Mouse (Mus musculus) T-cell, adult 2 months (primary cell): Measurements from ENCODE around the gene Mrpl23.

Experiments used
- DNase-seq: peaks from one replicate; pipeline ENCODE4 v3.0.0; 2022; ENCODE audit warnings: low spot score

Gene Mrpl23

DNA sequence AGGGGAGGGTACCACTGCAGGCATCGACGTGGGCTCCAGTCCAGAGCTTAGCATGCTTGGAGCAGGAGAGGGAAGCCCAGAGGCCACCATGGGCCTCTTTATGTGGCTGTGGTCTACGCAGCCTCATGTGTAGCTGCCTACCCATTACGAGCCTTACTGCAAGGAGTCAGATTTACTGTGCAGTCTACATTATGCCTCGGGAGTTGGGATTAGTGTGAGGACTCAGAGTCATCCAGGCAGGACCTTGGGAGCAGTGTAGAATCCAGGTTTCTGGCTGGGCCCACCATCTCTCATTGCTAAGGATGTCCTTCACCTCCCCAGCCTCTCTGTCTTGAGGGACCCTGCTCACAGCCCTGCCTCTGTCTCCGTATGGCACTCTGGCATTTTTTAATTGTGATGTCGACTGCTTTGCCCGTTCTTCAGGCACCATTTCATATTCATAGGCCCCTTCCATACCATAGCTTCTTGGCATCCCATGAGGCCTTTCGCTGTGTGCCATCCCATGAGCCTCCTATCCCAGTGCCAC is 42.4 kb downstream of the Mrpl23 start:
- no peak for DNase-seq

DNA sequence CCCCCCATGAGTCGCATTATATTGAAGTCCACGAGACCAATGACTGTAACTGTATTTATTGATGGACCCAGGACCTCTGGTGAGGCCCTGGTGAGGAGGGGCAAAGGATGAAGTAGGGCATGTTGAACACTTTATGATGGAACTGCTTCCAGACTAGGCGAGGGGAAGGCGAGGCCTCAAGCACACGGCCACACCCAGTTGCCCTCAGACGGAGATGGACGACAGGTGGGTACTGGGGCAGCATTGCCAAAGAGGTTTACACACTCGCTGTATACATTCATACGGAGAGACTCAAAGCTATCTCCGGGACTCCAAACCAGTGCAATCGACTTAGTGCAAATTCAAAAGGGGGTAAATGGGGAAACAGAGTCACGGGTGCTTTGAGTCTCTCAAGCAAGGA is 43.0 kb downstream of the Mrpl23 start:
- DNase-seq = no peak

- no peak for DNase-seq
These were observed 43.5 kb downstream of the Mrpl23 start for GRCm38 (mm10) chr7:142575971-142576370.

GRCm38 (mm10) chr7:142576472-142577326 is 44.2 kb downstream of the Mrpl23 start:
- no peak for DNase-seq

DNA sequence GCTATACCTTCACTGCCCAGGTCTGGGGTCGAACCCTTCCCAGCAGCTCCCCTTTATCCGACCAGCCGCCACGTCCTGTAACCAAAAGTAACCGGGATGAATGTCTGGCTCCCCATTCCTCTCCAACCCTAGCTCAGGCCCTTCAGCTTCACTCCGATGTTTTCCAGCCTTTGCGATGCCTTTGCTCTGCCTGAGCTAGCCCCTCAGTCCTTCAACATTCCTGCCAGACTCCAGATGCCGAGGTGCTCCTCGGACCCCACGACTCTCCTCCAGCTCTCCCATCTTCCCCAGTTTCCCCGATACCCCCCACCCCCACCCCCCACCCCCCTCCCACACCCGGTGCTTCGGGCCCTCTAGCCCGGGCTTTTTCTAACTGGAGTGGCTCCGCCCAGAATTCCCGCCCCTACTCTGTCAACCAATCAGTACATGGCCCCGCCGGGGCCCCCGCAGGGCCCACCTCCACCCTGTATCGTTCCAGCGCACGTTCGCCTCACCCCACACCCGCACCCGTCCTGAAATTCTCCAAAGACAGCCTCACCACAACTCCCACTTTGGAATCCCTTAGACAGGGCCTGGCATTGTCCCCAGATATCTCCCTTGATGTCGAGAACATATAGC is 45.4 kb downstream of the Mrpl23 start:
- no peak for DNase-seq

- DNase-seq = no peak
These were observed 46.6 kb downstream of the Mrpl23 start for GRCm38 (mm10) chr7:142579069-142579468.

DNA sequence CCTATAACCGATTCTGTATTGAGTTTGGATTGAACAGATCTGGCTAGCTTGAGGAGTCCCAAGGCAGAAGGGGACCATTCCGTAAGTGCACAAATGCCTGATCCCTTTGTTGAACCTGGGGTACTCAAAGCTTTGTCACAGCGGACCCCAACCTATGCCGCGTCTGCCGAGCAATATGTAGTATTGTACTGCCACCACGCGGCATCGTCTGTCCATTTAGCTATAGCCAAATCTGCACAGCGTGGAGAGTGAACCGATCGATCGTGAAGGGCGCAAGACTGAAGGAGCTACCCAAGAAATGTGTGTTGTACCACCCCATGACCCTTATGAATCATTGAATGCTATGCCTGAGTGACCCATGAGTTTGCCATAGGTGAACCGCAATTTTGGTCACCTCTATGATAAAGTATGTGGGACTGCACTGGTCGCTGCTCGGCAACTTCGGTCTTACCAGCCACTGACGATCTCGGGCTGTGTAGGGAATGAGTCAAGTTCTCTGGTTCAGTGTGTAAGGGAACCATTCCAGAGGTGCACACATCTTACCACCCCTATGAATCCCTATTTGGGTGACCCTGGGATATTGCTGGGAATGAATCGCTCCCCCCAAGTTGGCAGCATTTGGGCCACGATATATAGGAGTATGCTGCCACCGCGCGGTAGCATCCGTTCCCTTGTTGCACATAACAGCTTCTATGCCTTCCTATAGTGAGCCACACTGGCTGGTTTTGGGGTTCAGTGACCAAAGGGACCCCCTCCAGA is 47.8 kb downstream of the Mrpl23 start:
- DNase-seq = peak; percentile 18

DNA sequence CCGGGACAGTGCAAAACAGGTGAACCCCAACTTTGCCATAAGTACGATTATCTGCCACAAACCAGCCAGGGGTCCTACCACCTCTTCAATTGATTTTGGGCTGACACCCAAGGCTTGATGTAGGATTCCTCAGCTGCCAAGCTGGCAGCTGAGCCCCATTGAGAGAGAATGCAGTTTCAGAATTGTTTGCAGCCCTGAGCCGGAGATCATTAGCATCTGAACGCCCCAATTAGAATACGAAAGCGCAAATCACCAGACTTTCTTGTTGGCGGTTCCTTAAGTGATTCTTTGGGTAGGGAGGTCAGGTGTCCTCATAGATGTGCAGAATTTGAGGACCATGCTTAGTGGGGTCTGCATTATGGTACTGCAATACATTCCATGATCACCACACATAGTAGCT is 48.7 kb downstream of the Mrpl23 start:
- DNase-seq = no peak

GRCm38 (mm10) chr7:142581656-142582228 is 49.3 kb downstream of the Mrpl23 start:
- DNase-seq = peak; percentile 16

- no peak for DNase-seq
These were observed 52.4 kb downstream of the Mrpl23 start for GRCm38 (mm10) chr7:142584882-142585281.

GRCm38 (mm10) chr7:142585890-142586289 is 53.4 kb downstream of the Mrpl23 start:
- no peak for DNase-seq

- DNase-seq = no peak
These were observed 55.9 kb downstream of the Mrpl23 start for GRCm38 (mm10) chr7:142588282-142588941.
